Mouse (Mus musculus): ENCODE results near the gene Ppp3ca.

- TF ChIP-seq EP300 (IDR thresholded peaks at IDR 0.05; ENCODE audit: low read depth) (no peak), CTCF (IDR thresholded peaks at IDR 0.05; ENCODE audit: low read depth) (no peak)
Measured at GRCm38 (mm10) chr3:136785686-136786085, 115.8 kb downstream of the Ppp3ca start.

Data from liver, postnatal 0 days (tissue).